Comparison of ENCODE assay signal across 10 mouse cellular contexts in genomic region chr3:79519862-79520261, GRCm38 (mm10). TPM values are rescaled to one million over a fixed set of nuclear protein-coding genes. Genes with fewer than 3 reads are reported as not detected.
DNase-seq lines count a peak whose midpoint lies in the region; ATAC-seq and TF ChIP-seq lines count a peak whose summit lies in the region.
"Had no signal": no experiment of that assay in that cellular context is flagged by ENCODE, and none has a peak within 500 bp of the region (broad histone marks: within the 10 kb centered on the region; RNA-seq: fewer than 3 reads in every experiment).

No protein-coding gene starts in this region.

- no peak overlapping the region for H3K4me3 ChIP-seq in kidney, adult 2 months (ENCODE audit: insufficient read depth, low read depth, low read length)
- no peak overlapping the region for H3K4me3 ChIP-seq in neural tube, embryonic 13.5 days
- H3K4me3 ChIP-seq in neural tube, embryonic 15.5 days (replicated peaks), result no peak overlapping the region
- no peak overlapping the region for H3K4me3 ChIP-seq in heart, embryonic 16.5 days (ENCODE audit: low read length)
- H3K4me3 ChIP-seq: embryonic facial prominence, embryonic 12.5 days had no signal

- no peaks in the 10 kb centered on the region for H3K9me3 ChIP-seq in neural tube, embryonic 13.5 days
- no peaks in the 10 kb centered on the region for H3K9me3 ChIP-seq in neural tube, embryonic 15.5 days (replicated peaks)
- no peaks in the 10 kb centered on the region for H3K9me3 ChIP-seq in heart, embryonic 16.5 days (replicated peaks; ENCODE audit: control insufficient read depth, low read length)
- H3K9me3 ChIP-seq: embryonic facial prominence, embryonic 12.5 days had no signal

- no peak for ATAC-seq in neural tube, embryonic 13.5 days (ENCODE audit: low read depth)
- ATAC-seq in neural tube, embryonic 15.5 days (ENCODE audit: low FRiP score), result no peak
- ATAC-seq in heart, embryonic 16.5 days (replicated peaks; ENCODE audit: extremely low read depth, insufficient read depth, low FRiP score), result 0 out of 2 replicates have a peak, but pooled peaks have one; percentile 7

- TF ChIP-seq POLR2A in kidney, adult 2 months (IDR thresholded peaks at IDR 0.05; ENCODE audit: low read depth, low read length), result no peak

- peak overlapping the region; percentile 25; the same call in 1 of the 2 replicates for H3K27ac ChIP-seq in kidney, adult 2 months (ENCODE audit: insufficient read depth, low read depth, low read length)
- peak overlapping the region; percentile 62 for H3K27ac ChIP-seq in neural tube, embryonic 13.5 days (replicated peaks)
- no peak overlapping the region for H3K27ac ChIP-seq in neural tube, embryonic 15.5 days (replicated peaks)
- peak overlapping the region; percentile 64 for H3K27ac ChIP-seq in heart, embryonic 16.5 days (ENCODE audit: low read length)

- TF ChIP-seq CTCF in kidney, adult 2 months (conservative IDR thresholded peaks at IDR 0.05; ENCODE audit: insufficient read depth, insufficient read length, low read depth, low read length), result no peak

- no peak overlapping the region for H3K4me2 ChIP-seq in neural tube, embryonic 13.5 days
- H3K4me2 ChIP-seq in neural tube, embryonic 15.5 days, result no peak overlapping the region
- peak overlapping the region; percentile 42 for H3K4me2 ChIP-seq in heart, embryonic 16.5 days (ENCODE audit: low read depth, low read length)

- H3K4me1 ChIP-seq in kidney, adult 2 months (ENCODE audit: control insufficient read depth, insufficient read depth, low read length), result peaks cover 31% of the 10 kb centered on the region
- H3K4me1 ChIP-seq in neural tube, embryonic 13.5 days (replicated peaks), result peaks cover 28% of the 10 kb centered on the region
- peaks cover 21% of the 10 kb centered on the region for H3K4me1 ChIP-seq in neural tube, embryonic 15.5 days
- peaks cover 31% of the 10 kb centered on the region for H3K4me1 ChIP-seq in heart, embryonic 16.5 days (ENCODE audit: control insufficient read depth, insufficient read depth, low read length)

- no peak for DNase-seq in kidney, adult 2 months
- no peak for DNase-seq in kidney, postnatal 14 days
- DNase-seq in yolk sac, embryonic 10.5 days (ENCODE audit: low spot score), result peak; percentile 31
- no peak for DNase-seq in urinary bladder, adult 18-20 months (ENCODE audit: low spot score in 2 of 2)
- DNase-seq: gastrocnemius, postnatal 25 days; lung, embryonic 14.5 days had no signal

- no peaks in the 10 kb centered on the region; the same call in 1 of the 2 replicates for H3K36me3 ChIP-seq in kidney, adult 2 months (ENCODE audit: control insufficient read depth, insufficient read depth, low read length)
- peaks cover 5% of the 10 kb centered on the region; the same call in 1 of the 2 replicates for H3K36me3 ChIP-seq in neural tube, embryonic 13.5 days
- no peaks in the 10 kb centered on the region for H3K36me3 ChIP-seq in neural tube, embryonic 15.5 days
- no peaks in the 10 kb centered on the region for H3K36me3 ChIP-seq in heart, embryonic 16.5 days (ENCODE audit: control insufficient read depth, insufficient read depth)

- H3K9ac ChIP-seq in neural tube, embryonic 13.5 days, result no peak overlapping the region
- no peak overlapping the region for H3K9ac ChIP-seq in neural tube, embryonic 15.5 days (replicated peaks)
- H3K9ac ChIP-seq in heart, embryonic 16.5 days (ENCODE audit: low read length), result peak overlapping the region; percentile 14
- H3K9ac ChIP-seq: embryonic facial prominence, embryonic 12.5 days; lung, embryonic 14.5 days had no signal

- WGBS in kidney, adult 2 months, result 31% methylated on average over 9 of the region's 9 CpGs
- 75% methylated on average over 9 of the region's 9 CpGs for WGBS in neural tube, embryonic 13.5 days
- WGBS in neural tube, embryonic 15.5 days, result 74% methylated on average over 9 of the region's 9 CpGs
- 39% methylated on average over 9 of the region's 9 CpGs for WGBS in heart, embryonic 16.5 days

- H3K27me3 ChIP-seq in kidney, adult 2 months (replicated peaks; ENCODE audit: control insufficient read depth, insufficient read depth, low read length), result no peaks in the 10 kb centered on the region
- H3K27me3 ChIP-seq in neural tube, embryonic 13.5 days, result no peaks in the 10 kb centered on the region
- no peaks in the 10 kb centered on the region for H3K27me3 ChIP-seq in neural tube, embryonic 15.5 days (replicated peaks)
- H3K27me3 ChIP-seq in heart, embryonic 16.5 days (ENCODE audit: control insufficient read depth, insufficient read depth, low read length), result no peaks in the 10 kb centered on the region
- H3K27me3 ChIP-seq: embryonic facial prominence, embryonic 12.5 days had no signal

RNA-seq across cellular contexts. Expression of gene Fnip2, which starts 47.7 kb away (rescaled TPM):
- 18.9 and 20.0 TPM in 2 replicates for polyA plus RNA-seq in kidney, adult 2 months (2012; rRNA removed)
- polyA plus RNA-seq in neural tube, embryonic 13.5 days (2015; fragmentation: Nextera tagmentation; extraction: Ambion mirVana), result 5.9 and 7.0 TPM in 2 replicates
- 5.6 and 7.3 TPM in 2 replicates for polyA plus RNA-seq in neural tube, embryonic 15.5 days (2015; fragmentation: Nextera tagmentation; extraction: Ambion mirVana)
- 2.6 and 2.7 TPM in 2 replicates for polyA plus RNA-seq in heart, embryonic 16.5 days (2015; fragmentation: Nextera tagmentation; extraction: Ambion mirVana)
